8 mouse cellular contexts compared by ENCODE assay signal in the genomic region with DNA sequence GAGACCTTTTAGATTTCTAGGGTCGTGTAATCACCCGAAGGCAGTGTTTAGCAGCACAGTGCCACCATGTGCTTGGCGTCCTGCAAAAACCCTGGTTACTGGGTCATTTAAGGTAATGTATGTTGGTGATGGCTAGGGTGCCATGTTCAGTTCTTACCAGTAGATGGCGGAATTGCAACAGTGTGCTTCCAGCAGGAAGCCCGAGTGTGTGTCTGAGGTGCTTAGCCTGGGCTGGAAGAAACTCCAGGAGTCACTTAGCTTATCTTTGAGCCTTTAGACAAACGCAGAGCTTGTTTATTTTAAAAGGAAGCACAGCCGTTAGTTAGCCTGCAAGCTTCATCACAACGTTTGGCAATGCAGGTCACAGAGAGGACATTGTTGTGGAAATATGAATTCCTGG. TPM values are rescaled to one million over a fixed set of nuclear protein-coding genes. Genes with fewer than 3 reads are reported as not detected.
A peak's percentile ranks its signal among the peaks of the same experiment; 100 is the strongest.
DNase-seq lines count a peak whose midpoint lies in the region; ATAC-seq and TF ChIP-seq lines count a peak whose summit lies in the region.

No protein-coding gene starts in this region.

- 0 out of 2 replicates have a peak, but pooled peaks have one; percentile 38 for ATAC-seq in midbrain, postnatal 0 days (ENCODE audit: low FRiP score)

- H3K27me3 ChIP-seq in midbrain, postnatal 0 days (ENCODE audit: insufficient read depth, low read length): no peaks in the 10 kb centered on the region

- DNase-seq in B cell, adult 2 months: peak; percentile 84 to 86
- DNase-seq in adrenal gland, adult 8-10 months: peak; percentile 62
- DNase-seq in embryo, embryonic 11.5 days (ENCODE audit: low read depth, low spot score): peak; percentile 71
- peak; percentile 95 for DNase-seq in heart, adult 11 months
- peak; percentile 79 for DNase-seq in kidney, adult 18-20 months
- peak; percentile 76 for DNase-seq in left cerebral cortex, postnatal 4 days
- peak; percentile 90 for DNase-seq in midbrain, postnatal 0 days (ENCODE audit: low spot score)
- DNase-seq in spleen, postnatal 36 days (ENCODE audit: low spot score in 2 of 2): peak; percentile 79 to 85

- no peaks in the 10 kb centered on the region for H3K4me1 ChIP-seq in midbrain, postnatal 0 days (ENCODE audit: insufficient read depth, low read length)

- peak; percentile 98 for TF ChIP-seq CTCF in midbrain, postnatal 0 days (IDR thresholded peaks at IDR 0.05)

- H3K9me3 ChIP-seq in midbrain, postnatal 0 days (ENCODE audit: low read length): no peaks in the 10 kb centered on the region

- H3K27ac ChIP-seq in midbrain, postnatal 0 days (ENCODE audit: low read depth, low read length): no peak overlapping the region

- intact Hi-C loops in left cerebral cortex, postnatal 4 days (cut with DNase I): loop anchor here (5.0 kb wide), 1 partner anchor 532 kb away; no protein-coding TSS in a partner anchor

- H3K4me3 ChIP-seq in midbrain, postnatal 0 days (ENCODE audit: low read depth, low read length): no peak overlapping the region

- H3K9ac ChIP-seq in midbrain, postnatal 0 days (replicated peaks; ENCODE audit: low read length, poor library complexity, severe bottlenecking): no peak overlapping the region

- H3K36me3 ChIP-seq in midbrain, postnatal 0 days (ENCODE audit: insufficient read depth, low read length): no peaks in the 10 kb centered on the region

- 2% methylated on average over 8 of the region's 8 CpGs for WGBS in midbrain, postnatal 0 days

- no peak overlapping the region for H3K4me2 ChIP-seq in midbrain, postnatal 0 days (ENCODE audit: low read depth, low read length, poor library complexity, severe bottlenecking)

RNA-seq across cellular contexts. Expression of a gene that starts 17.7 kb away (rescaled TPM):
- 10 to 100 TPM in 1 of 4 experiments, 1 to 10 TPM in 3; 6.2 to 11.5 (median 7.9) TPM for total RNA-seq in adrenal gland, adult 8-10 months (2022)
- total RNA-seq in left cerebral cortex, postnatal 4 days (2021): 1 to 10 TPM; 4.1 TPM
- total RNA-seq in midbrain, postnatal 0 days (2014; rRNA removed): 1.5 and 1.7 TPM in 2 replicates
- 0.62 and 0.83 TPM in 2 replicates for polyA plus RNA-seq in midbrain, postnatal 0 days (2015; fragmentation: Nextera tagmentation; extraction: Ambion mirVana)

RNA-seq across cellular contexts. Expression of a gene that starts 39.7 kb away (rescaled TPM):
- total RNA-seq in adrenal gland, adult 8-10 months (2022): 1 to 10 TPM; 1.6 to 3.8 (median 2.6) TPM
- total RNA-seq in left cerebral cortex, postnatal 4 days (2021): 1 to 10 TPM; 3.1 to 3.6 TPM
- total RNA-seq in midbrain, postnatal 0 days (2014; rRNA removed): 2.5 and 4.0 TPM in 2 replicates
- polyA plus RNA-seq in midbrain, postnatal 0 days (2015; fragmentation: Nextera tagmentation; extraction: Ambion mirVana): 4.6 and 5.4 TPM in 2 replicates

RNA-seq across cellular contexts. Expression of a gene that starts 39.7 kb away (rescaled TPM):
- total RNA-seq in adrenal gland, adult 8-10 months (2022): 10 to 100 TPM; 50.9 to 86.8 (median 73.9) TPM
- 10 to 100 TPM; 67.8 to 70.3 TPM for total RNA-seq in left cerebral cortex, postnatal 4 days (2021)
- total RNA-seq in midbrain, postnatal 0 days (2014; rRNA removed): 33.5 and 42.4 TPM in 2 replicates
- 34.1 and 34.9 TPM in 2 replicates for polyA plus RNA-seq in midbrain, postnatal 0 days (2015; fragmentation: Nextera tagmentation; extraction: Ambion mirVana)
